Mouse (Mus musculus) testis, adult 2 months (tissue): ENCODE results near the gene Dnm2.

Source experiments
- CTCF ChIP-seq: fragments of 200-500 bp; IDR thresholded peaks from 2 replicates; pipeline ENCODE4 v1.5.1; 2012; ENCODE audit warnings: low read depth, mild to moderate bottlenecking, inconsistent platforms, low read length, moderate library complexity; ENCODE audit not compliant: control insufficient read depth, insufficient read depth, insufficient replicate concordance
- POLR2A ChIP-seq: fragments of 200-500 bp; IDR thresholded peaks from 2 replicates; pipeline ENCODE4 v1.6.1; 2012; ENCODE audit warnings: low read depth, mild to moderate bottlenecking, inconsistent platforms, low read length, moderate library complexity; ENCODE audit not compliant: control insufficient read depth

- TF ChIP-seq POLR2A (no peak), CTCF (no peak)
Observed at GRCm38 (mm10) chr9:21527100-21527801, 102.5 kb downstream of the Dnm2 start.
